Mouse (Mus musculus) forebrain, embryonic 11.5 days (tissue): ENCODE measurements at regions not wholly inside any gene's neighbourhood (a gene's known extent, or its start where the extent isn't known, plus 50 kb on each side); places are given as distances from the start of the nearest gene placed in this dataset.

Source experiments
- ATAC-seq: fragments of 200-750 bp; cut with Nextera tagmentation; replicated peaks from 2 replicates; pipeline ENCODE4 v1.8.0; 2017; ENCODE audit warnings: moderate TSS enrichment; ENCODE audit not compliant: low FRiP score
- DNase-seq: peaks from one replicate; pipeline ENCODE4 v3.0.0-alpha.2; 2017; ENCODE audit warnings: low spot score
- H3K27ac ChIP-seq: fragments of 300-500 bp; sonication (generic); 2 replicates; pipeline ENCODE4 v1.5.1; 2014; ENCODE audit warnings: low read depth, low read length
- H3K27me3 ChIP-seq: fragments of 300-500 bp; sonication (generic); 2 replicates; pipeline ENCODE4 v1.6.1; 2014; ENCODE audit warnings: mild to moderate bottlenecking, low read length, mixed read lengths; ENCODE audit not compliant: control insufficient read depth, insufficient read depth
- H3K36me3 ChIP-seq: fragments of 300-500 bp; sonication (generic); 2 replicates; pipeline ENCODE4 v1.6.1; 2014; ENCODE audit warnings: mild to moderate bottlenecking, low read length, moderate library complexity, mixed read lengths; ENCODE audit not compliant: control insufficient read depth, insufficient read depth
- H3K4me1 ChIP-seq: fragments of 300-500 bp; sonication (generic); replicated peaks from 2 replicates; pipeline ENCODE4 v1.6.1; 2014; ENCODE audit warnings: low read length, mixed read lengths; ENCODE audit not compliant: control insufficient read depth, insufficient read depth
- H3K4me2 ChIP-seq: fragments of 300-500 bp; sonication (generic); 2 replicates; pipeline ENCODE4 v1.6.1; 2014; ENCODE audit warnings: low read depth, mild to moderate bottlenecking, low read length, moderate library complexity, mixed read lengths; ENCODE audit not compliant: severe bottlenecking
- H3K4me3 ChIP-seq: fragments of 300-500 bp; sonication (generic); 2 replicates; pipeline ENCODE4 v1.5.1; 2014; ENCODE audit warnings: low read depth, low read length
- H3K9ac ChIP-seq: fragments of 300-500 bp; sonication (generic); 2 replicates; pipeline ENCODE4 v1.6.1; 2014; ENCODE audit warnings: low read length
- H3K9me3 ChIP-seq: fragments of 300-500 bp; sonication (generic); 2 replicates; pipeline ENCODE4 v1.6.1; 2016; ENCODE audit warnings: low read length, mixed read lengths; ENCODE audit not compliant: control insufficient read depth
- WGBS: fragments of 180-500 bp; shearing (Covaris S2); extraction: QIAGEN DNeasy Blood & Tissue Kit; methylation state at CpG from one replicate; pipeline ENCODE4 v1.1.7; 2014; 5-methylcytosine and 5-hydroxymethylcytosine counted together

- H3K27me3 ChIP-seq, result no peaks in the 10 kb centered on the region
- ATAC-seq, result no peak
- H3K9me3 ChIP-seq, result no peaks in the 10 kb centered on the region
- H3K27ac ChIP-seq, result no peak overlapping the region
- H3K4me2 ChIP-seq, result no peak overlapping the region
- no peaks in the 10 kb centered on the region for H3K4me1 ChIP-seq
- no peak for DNase-seq
- no peaks in the 10 kb centered on the region for H3K36me3 ChIP-seq
- WGBS, result 28% methylated on average over 3 of the region's 3 CpGs
- no peak overlapping the region for H3K4me3 ChIP-seq
- no peak overlapping the region for H3K9ac ChIP-seq
These were observed 60.9 kb upstream of the Klf4 start for GRCm38 (mm10) chr4:55593132-55593531.

DNA sequence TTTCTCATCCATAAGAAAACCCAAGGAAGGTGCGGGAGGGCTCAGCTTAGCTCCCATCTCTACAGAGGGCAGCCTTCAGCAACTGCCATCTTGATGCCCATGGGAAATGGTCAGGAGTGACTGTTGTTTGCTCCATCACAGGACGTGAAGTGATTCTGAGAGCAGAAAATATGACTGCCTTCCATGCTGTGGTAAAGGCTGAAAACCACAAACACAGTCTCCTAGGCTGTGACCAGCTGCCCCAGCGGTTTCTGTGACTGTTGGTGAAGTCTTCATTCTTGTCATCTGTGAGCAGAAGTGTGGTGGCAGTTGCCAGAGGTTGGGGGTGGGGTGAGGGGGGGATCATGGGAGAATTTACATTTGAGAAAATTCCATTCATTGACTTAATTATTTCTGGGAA is 53.9 kb upstream of the Klf4 start:
- WGBS, result 82% methylated on average over 3 of the region's 3 CpGs
- Histone ChIP-seq H3K27ac (no peak overlapping the region), H3K4me2 (no peak overlapping the region), H3K36me3 (no peaks in the 10 kb centered on the region), H3K27me3 (no peaks in the 10 kb centered on the region), H3K9me3 (no peaks in the 10 kb centered on the region), H3K4me3 (no peak overlapping the region), H3K9ac (no peak overlapping the region), H3K4me1 (no peaks in the 10 kb centered on the region)
- DNase-seq (no peak), ATAC-seq (no peak)

DNA sequence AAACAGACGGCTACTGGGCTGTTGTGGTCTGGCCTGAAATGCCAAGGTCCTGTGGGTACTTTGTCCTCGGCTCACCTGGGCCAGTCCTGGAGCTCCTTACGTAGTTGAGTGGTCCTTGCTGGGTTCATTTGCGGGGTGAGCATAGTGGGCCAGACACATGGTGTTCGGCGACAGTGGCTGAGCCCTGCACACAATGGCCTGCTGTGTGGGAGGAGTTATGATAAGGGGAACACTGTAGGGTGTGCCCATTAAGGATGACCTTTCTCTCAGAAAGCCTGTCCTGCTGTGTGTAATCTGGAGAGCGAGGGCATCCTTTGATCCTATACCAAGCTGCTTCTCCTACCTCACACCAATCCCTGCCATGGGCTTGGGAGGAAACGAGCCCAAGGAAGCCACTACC is 51.3 kb upstream of the Klf4 start:
- no peaks in the 10 kb centered on the region for H3K4me1 ChIP-seq
- no peaks in the 10 kb centered on the region for H3K9me3 ChIP-seq
- H3K27ac ChIP-seq, result no peak overlapping the region
- DNase-seq, result no peak
- 62% methylated on average over 8 of the region's 8 CpGs for WGBS
- no peaks in the 10 kb centered on the region for H3K36me3 ChIP-seq
- no peak overlapping the region for H3K4me2 ChIP-seq
- ATAC-seq, result no peak
- no peak overlapping the region for H3K9ac ChIP-seq
- no peak overlapping the region for H3K4me3 ChIP-seq
- H3K27me3 ChIP-seq, result no peaks in the 10 kb centered on the region
